Mouse (Mus musculus) lung, embryonic 16.5 days (tissue): ENCODE data around the gene Gm30083. TPM values are rescaled to one million over a fixed set of nuclear protein-coding genes. Genes with fewer than 3 reads are reported as not detected.
A peak's percentile ranks its signal among the peaks of the same experiment; 100 is the strongest.

Source experiments
- ATAC-seq: fragments of 200-750 bp; cut with Nextera tagmentation; 2 replicates; pipeline ENCODE4 v1.8.0; 2017; ENCODE audit warnings: low read depth, mild to moderate bottlenecking, moderate library complexity
- H3K27ac ChIP-seq: fragments of 300-500 bp; sonication (generic); 2 replicates; pipeline ENCODE4 v1.5.1; 2014; ENCODE audit warnings: mild to moderate bottlenecking, control low read depth, low read length
- H3K27me3 ChIP-seq: fragments of 300-500 bp; sonication (generic); 2 replicates; pipeline ENCODE4 v1.6.1; 2014; ENCODE audit warnings: low read depth, low read length, mixed read lengths; ENCODE audit not compliant: control insufficient read depth, insufficient read depth
- H3K36me3 ChIP-seq: fragments of 300-500 bp; sonication (generic); 2 replicates; pipeline ENCODE4 v1.6.1; 2014; ENCODE audit warnings: low read length; ENCODE audit not compliant: control insufficient read depth, insufficient read depth
- H3K4me1 ChIP-seq: fragments of 300-500 bp; sonication (generic); replicated peaks from 2 replicates; pipeline ENCODE4 v1.6.1; 2014; ENCODE audit warnings: low read length, mixed read lengths; ENCODE audit not compliant: control insufficient read depth, insufficient read depth
- H3K4me2 ChIP-seq: fragments of 300-500 bp; sonication (generic); 2 replicates; pipeline ENCODE4 v1.6.1; 2014; ENCODE audit warnings: low read depth, low read length, control low read depth
- H3K4me3 ChIP-seq: fragments of 300-500 bp; sonication (generic); 2 replicates; pipeline ENCODE4 v1.5.1; 2014; ENCODE audit warnings: mild to moderate bottlenecking, low read length, control low read depth
- H3K9ac ChIP-seq: fragments of 300-500 bp; sonication (generic); 2 replicates; pipeline ENCODE4 v1.6.1; 2014; ENCODE audit warnings: low read length, control low read depth
- H3K9me3 ChIP-seq: fragments of 300-500 bp; sonication (generic); 2 replicates; pipeline ENCODE4 v1.6.1; 2016; ENCODE audit warnings: low read length; ENCODE audit not compliant: control insufficient read depth
- whole genome bisulfite sequencing: fragments of 180-500 bp; shearing (Covaris S2); extraction: QIAGEN DNeasy Blood & Tissue Kit; methylation state at CpG from one replicate; pipeline ENCODE4 v1.1.7; 2014; 5-methylcytosine and 5-hydroxymethylcytosine counted together
- polyA plus RNA-seq: library from polyadenylated mRNA; unstranded; fragments of >200 nt; fragmentation: Nextera tagmentation; extraction: Ambion mirVana; gene quantifications from 2 replicates; pipeline ENCODE4 v1.2.1, GENCODE M21; 2015

Gene Gm30083
- polyA plus RNA-seq, 1 experiment from 2014 or later: not detected

DNA sequence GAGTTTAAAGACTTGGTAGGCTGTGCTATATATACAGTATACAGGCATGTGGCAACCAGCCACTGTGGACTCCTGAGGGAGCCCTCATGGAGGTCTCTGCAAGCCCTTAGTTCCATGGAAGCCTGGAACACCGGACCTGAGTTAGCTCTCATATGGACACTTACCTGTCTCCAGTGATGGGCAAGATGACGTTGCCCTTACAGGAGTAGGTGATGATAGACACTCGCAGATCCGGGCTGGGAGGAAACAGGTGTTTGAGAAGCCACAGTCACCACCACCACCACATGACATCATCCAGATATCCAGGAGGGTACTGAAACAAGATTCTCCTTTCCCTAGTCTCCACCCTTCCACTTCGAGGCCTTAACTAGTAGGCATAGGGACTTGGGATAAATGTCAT lies 12.6 kb downstream of the Gm30083 start:
- H3K4me3 ChIP-seq: no peak overlapping the region
- H3K9ac ChIP-seq: no peak overlapping the region

GRCm38 (mm10) chr14:34001445-34001844 lies 13.5 kb downstream of the Gm30083 start:
- Histone ChIP-seq H3K27ac (no peak overlapping the region), H3K4me2 (no peak overlapping the region), H3K4me1 (no peaks in the 10 kb centered on the region), H3K36me3 (no peaks in the 10 kb centered on the region), H3K9me3 (no peaks in the 10 kb centered on the region), H3K9ac (no peak overlapping the region), H3K4me3 (no peak overlapping the region), H3K27me3 (no peaks in the 10 kb centered on the region)
- ATAC-seq: no peak

More for the DNA sequence above, 12.6 kb downstream of the Gm30083 start:
- WGBS: 83% methylated on average over 5 of the region's 5 CpGs
- Histone ChIP-seq H3K36me3 (no peaks in the 10 kb centered on the region), H3K9me3 (no peaks in the 10 kb centered on the region), H3K27ac (no peak overlapping the region), H3K27me3 (no peaks in the 10 kb centered on the region), H3K4me1 (no peaks in the 10 kb centered on the region), H3K4me2 (no peak overlapping the region)
- ATAC-seq: no peak

- H3K36me3 ChIP-seq: no peaks in the 10 kb centered on the region
- no peak overlapping the region for H3K27ac ChIP-seq
- H3K9ac ChIP-seq: no peak overlapping the region
- H3K27me3 ChIP-seq: no peaks in the 10 kb centered on the region
- ATAC-seq: no peak
- no peaks in the 10 kb centered on the region for H3K9me3 ChIP-seq
- no peak overlapping the region for H3K4me2 ChIP-seq
- no peaks in the 10 kb centered on the region for H3K4me1 ChIP-seq
- no peak overlapping the region for H3K4me3 ChIP-seq
Measured at GRCm38 (mm10) chr14:34000076-34000475, 14.9 kb downstream of the Gm30083 start.

DNA sequence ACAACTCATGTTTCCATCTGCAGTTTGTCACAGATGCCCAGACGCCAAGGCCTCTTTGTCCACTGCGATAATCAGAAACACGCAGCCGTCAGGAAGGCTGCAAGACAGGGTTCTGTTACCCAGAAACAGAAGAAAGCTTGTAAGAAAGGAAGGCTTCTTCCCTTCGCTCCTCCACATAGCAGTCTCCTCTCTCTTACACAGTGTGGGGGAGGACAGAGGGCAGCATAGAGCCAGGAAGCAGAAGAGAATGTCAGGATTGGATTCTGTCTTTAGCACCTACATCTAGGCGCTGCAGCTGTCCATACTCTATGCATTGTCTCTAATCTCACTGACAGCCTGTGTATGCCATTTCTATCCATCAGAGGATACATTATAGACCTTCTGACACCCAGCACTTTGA lies 17.6 kb downstream of the Gm30083 start:
- 39% methylated on average over 6 of the region's 6 CpGs for WGBS
- Histone ChIP-seq H3K4me3 (no peak overlapping the region), H3K4me2 (no peak overlapping the region), H3K27me3 (no peaks in the 10 kb centered on the region), H3K9me3 (no peaks in the 10 kb centered on the region), H3K4me1 (no peaks in the 10 kb centered on the region), H3K27ac (no peak overlapping the region), H3K9ac (no peak overlapping the region), H3K36me3 (no peaks in the 10 kb centered on the region)
- peak; percentile 28; the same call in 1 of the 2 replicates for ATAC-seq

DNA sequence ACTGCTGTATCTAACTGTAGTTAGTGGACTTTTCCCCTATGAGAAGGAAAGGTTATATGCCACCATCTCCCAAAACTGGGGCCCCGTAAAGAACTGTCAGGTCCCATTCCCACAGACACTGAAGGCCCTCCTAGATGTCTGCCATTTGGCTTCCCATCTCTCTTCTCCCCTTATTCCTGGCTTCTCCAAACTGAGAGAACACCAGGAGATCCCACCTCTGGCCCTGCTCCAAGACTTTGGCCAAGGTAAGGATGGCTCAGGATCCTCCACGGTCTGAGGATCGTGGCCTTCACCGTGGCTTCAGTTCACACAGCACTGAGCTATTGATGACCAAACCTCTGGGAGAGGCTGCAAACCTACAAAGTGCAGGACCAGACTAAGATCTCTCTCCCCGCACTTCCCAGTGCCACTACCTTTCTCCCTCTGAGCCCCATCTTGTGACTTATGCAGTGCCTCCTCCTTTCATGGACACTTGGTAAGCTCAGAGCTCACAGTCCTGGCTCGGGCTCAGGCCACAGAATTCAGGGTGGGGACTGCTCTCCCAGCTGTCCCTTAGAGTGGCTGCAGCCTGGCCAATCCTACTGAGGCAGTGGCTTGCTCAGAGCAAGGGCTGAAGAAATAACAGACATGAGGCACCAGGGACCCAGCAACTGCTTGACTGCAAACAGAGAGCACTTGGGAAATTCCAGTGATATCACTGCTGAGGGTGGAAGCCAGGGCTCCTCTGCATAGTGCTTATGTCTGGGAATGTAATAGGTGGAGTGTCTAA lies 21.3 kb downstream of the Gm30083 start:
- Histone ChIP-seq H3K36me3 (no peaks in the 10 kb centered on the region), H3K4me2 (no peak overlapping the region), H3K9me3 (no peaks in the 10 kb centered on the region), H3K4me3 (no peak overlapping the region), H3K27me3 (no peaks in the 10 kb centered on the region), H3K9ac (no peak overlapping the region), H3K4me1 (no peaks in the 10 kb centered on the region), H3K27ac (no peak overlapping the region)
- ATAC-seq: peak; percentile 56; the same call in 1 of the 2 replicates
- 77% methylated on average over 6 of the region's 6 CpGs for WGBS

GRCm38 (mm10) chr14:33993051-33993450 lies 21.9 kb downstream of the Gm30083 start:
- 86% methylated on average over 9 of the region's 9 CpGs for WGBS
- H3K4me1 ChIP-seq: no peaks in the 10 kb centered on the region
- H3K4me3 ChIP-seq: no peak overlapping the region
- H3K9me3 ChIP-seq: no peaks in the 10 kb centered on the region
- H3K4me2 ChIP-seq: no peak overlapping the region
- no peak overlapping the region for H3K27ac ChIP-seq
- no peaks in the 10 kb centered on the region for H3K36me3 ChIP-seq
- no peaks in the 10 kb centered on the region for H3K27me3 ChIP-seq
- ATAC-seq: no peak
- H3K9ac ChIP-seq: no peak overlapping the region

DNA sequence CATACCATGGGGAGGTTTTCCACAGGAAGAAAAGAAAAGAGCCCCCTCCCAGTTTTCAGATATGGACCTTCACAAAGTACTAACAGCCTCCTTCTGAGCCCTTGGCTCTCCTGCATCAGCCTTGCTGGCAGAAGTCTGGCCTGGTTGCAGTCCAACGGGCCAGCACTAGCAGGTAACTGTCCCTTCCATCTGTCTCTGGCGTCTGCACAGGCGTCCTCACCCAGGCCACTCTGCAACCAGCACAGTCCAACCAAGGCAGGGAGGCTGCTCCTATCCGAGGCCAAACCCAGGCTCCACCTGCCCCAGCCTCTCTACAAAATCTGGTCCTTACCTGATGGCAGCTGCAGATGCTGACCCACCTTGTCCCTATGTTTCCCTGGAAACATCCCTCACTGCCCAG lies 23.0 kb downstream of the Gm30083 start:
- H3K9me3 ChIP-seq: no peaks in the 10 kb centered on the region
- ATAC-seq: no peak
- 67% methylated on average over 4 of the region's 4 CpGs for WGBS

GRCm38 (mm10) chr14:33989201-33989600 lies 25.8 kb downstream of the Gm30083 start:
- Histone ChIP-seq H3K9ac (no peak overlapping the region), H3K4me1 (no peaks in the 10 kb centered on the region), H3K36me3 (no peaks in the 10 kb centered on the region), H3K4me2 (no peak overlapping the region), H3K9me3 (no peaks in the 10 kb centered on the region), H3K27ac (no peak overlapping the region), H3K4me3 (no peak overlapping the region), H3K27me3 (no peaks in the 10 kb centered on the region)
- WGBS: 45% methylated on average over 3 of the region's 3 CpGs
- no peak for ATAC-seq

More for the DNA sequence above, 23.0 kb downstream of the Gm30083 start:
- Histone ChIP-seq H3K4me3 (no peak overlapping the region), H3K27ac (no peak overlapping the region), H3K36me3 (no peaks in the 10 kb centered on the region), H3K27me3 (no peaks in the 10 kb centered on the region), H3K4me1 (no peaks in the 10 kb centered on the region), H3K9ac (no peak overlapping the region), H3K4me2 (no peak overlapping the region)

- peak within 1 kb of the TSS; percentile 9; the same call in 1 of the 2 replicates for H3K9ac ChIP-seq
- ATAC-seq: peak; percentile 67; the same call in 1 of the 2 replicates
- 2% methylated on average over 25 of the region's 25 CpGs for WGBS
Measured at GRCm38 (mm10) chr14:33978604-33979059, 36.4 kb downstream of the Gm30083 start, which contains the start of gene Zfp488. TSS of gene Zfp488 (minus strand) at chr14:33978764.

More at GRCm38 (mm10) chr14:33978604-33979059, 36.4 kb downstream of the Gm30083 start, which contains the start of gene Zfp488:
- peak within 1 kb of the TSS; percentile 61 for H3K4me2 ChIP-seq
- H3K4me3 ChIP-seq: peak within 1 kb of the TSS; percentile 38
- H3K4me1 ChIP-seq: peaks cover 7% of the 10 kb centered on the region
- H3K9me3 ChIP-seq: no peaks in the 10 kb centered on the region
- H3K27me3 ChIP-seq: peaks cover 10% of the 10 kb centered on the region
- H3K36me3 ChIP-seq: no peaks in the 10 kb centered on the region
- no peak within 1 kb of the TSS for H3K27ac ChIP-seq
